Mouse (Mus musculus) midbrain, embryonic 16.5 days (tissue): ENCODE measurements around the gene Iars2. TPM values are rescaled to one million over a fixed set of nuclear protein-coding genes. Genes with fewer than 3 reads are reported as not detected.

Experiments
- ATAC-seq: fragments of 200-750 bp; cut with Nextera tagmentation; 2 replicates; pipeline ENCODE4 v1.8.0; 2017; ENCODE audit warnings: moderate TSS enrichment
- H3K27ac ChIP-seq: fragments of 300-500 bp; sonication (generic); 2 replicates; pipeline ENCODE4 v1.5.1; 2014; ENCODE audit warnings: mild to moderate bottlenecking, low read length, mixed read lengths
- H3K27me3 ChIP-seq: fragments of 300-500 bp; sonication (generic); 2 replicates; pipeline ENCODE4 v1.6.1; 2014; ENCODE audit warnings: low read depth, low read length, mixed read lengths; ENCODE audit not compliant: control insufficient read depth, insufficient read depth
- H3K36me3 ChIP-seq: fragments of 300-500 bp; sonication (generic); 2 replicates; pipeline ENCODE4 v1.6.1; 2014; ENCODE audit warnings: mild to moderate bottlenecking, low read length, moderate library complexity, mixed read lengths; ENCODE audit not compliant: control insufficient read depth, insufficient read depth
- H3K4me1 ChIP-seq: fragments of 300-500 bp; sonication (generic); 2 replicates; pipeline ENCODE4 v1.6.1; 2014; ENCODE audit warnings: mild to moderate bottlenecking, low read length, mixed read lengths; ENCODE audit not compliant: control insufficient read depth, insufficient read depth
- H3K4me2 ChIP-seq: fragments of 300-500 bp; sonication (generic); 2 replicates; pipeline ENCODE4 v1.6.1; 2014; ENCODE audit warnings: mild to moderate bottlenecking, low read length, mixed read lengths
- H3K4me3 ChIP-seq: fragments of 300-500 bp; sonication (generic); 2 replicates; pipeline ENCODE4 v1.5.1; 2014; ENCODE audit warnings: low read depth, mild to moderate bottlenecking, low read length, moderate library complexity, mixed read lengths
- H3K9ac ChIP-seq: fragments of 300-500 bp; sonication (generic); 2 replicates; pipeline ENCODE4 v1.6.1; 2014; ENCODE audit warnings: low read depth, low read length, mixed read lengths
- H3K9me3 ChIP-seq: fragments of 300-500 bp; sonication (generic); replicated peaks from 2 replicates; pipeline ENCODE4 v1.6.1; 2014; ENCODE audit warnings: mild to moderate bottlenecking, low read length, mixed read lengths; ENCODE audit not compliant: control insufficient read depth, poor library complexity, severe bottlenecking
- WGBS: fragments of 180-500 bp; shearing (Covaris S2); extraction: QIAGEN DNeasy Blood & Tissue Kit; methylation state at CpG from one replicate; pipeline ENCODE4 v1.1.7; 2014; 5-methylcytosine and 5-hydroxymethylcytosine counted together
- polyA plus RNA-seq: library from polyadenylated mRNA; unstranded; fragments of >200 nt; fragmentation: Nextera tagmentation; extraction: Ambion mirVana; gene quantifications from 2 replicates; pipeline ENCODE4 v1.2.1, GENCODE M21; 2015

Gene Iars2
- polyA plus RNA-seq, 1 experiment from 2014 or later: 17.0 TPM

DNA sequence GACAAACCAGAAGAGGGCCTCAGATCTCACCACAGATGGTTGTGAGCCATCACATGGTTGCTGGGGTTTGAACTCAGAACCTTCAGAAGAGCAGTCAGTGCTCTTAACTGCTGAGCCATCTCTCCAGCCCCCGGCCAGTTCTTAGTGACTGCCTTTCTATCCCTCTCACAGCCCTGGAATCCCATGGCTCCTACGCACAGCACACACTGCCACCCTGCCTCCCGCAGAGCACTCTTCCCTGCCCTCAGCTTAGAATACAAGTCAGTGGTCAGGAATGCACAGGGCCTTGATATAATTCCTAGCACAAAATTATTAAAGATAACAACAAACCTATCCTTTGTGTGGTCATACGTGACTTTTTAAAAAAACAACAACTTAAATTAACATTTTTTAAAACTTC, 14.7 kb downstream of the Iars2 start:
- Histone ChIP-seq H3K27me3 (no peaks in the 10 kb centered on the region), H3K27ac (no peak overlapping the region), H3K4me2 (no peak overlapping the region), H3K36me3 (peaks cover 34% of the 10 kb centered on the region), H3K4me1 (no peaks in the 10 kb centered on the region), H3K9ac (no peak overlapping the region), H3K9me3 (no peaks in the 10 kb centered on the region), H3K4me3 (no peak overlapping the region)
- ATAC-seq: no peak
- WGBS: 95% methylated on average over 4 of the region's 4 CpGs

DNA sequence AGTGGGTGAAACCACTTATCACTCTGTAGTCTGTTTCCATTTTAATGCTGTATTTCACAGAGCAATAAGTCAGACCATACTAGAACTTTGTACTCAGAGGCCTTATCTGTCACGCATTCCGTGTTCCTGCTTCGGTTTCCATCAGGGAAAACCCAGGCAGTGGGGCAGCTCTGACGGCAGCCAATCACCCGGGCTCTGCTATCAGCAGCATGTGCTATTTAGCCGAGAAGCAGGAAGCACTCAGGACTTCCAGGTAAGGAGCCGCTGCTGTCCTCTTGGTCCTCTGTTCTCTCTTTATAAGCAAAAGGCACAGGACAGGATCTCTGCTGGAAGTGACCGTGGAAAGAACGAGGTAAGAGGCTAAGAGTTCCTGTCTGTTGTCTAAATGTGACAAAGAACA, 17.2 kb downstream of the Iars2 start:
- H3K27ac ChIP-seq: no peak overlapping the region
- no peak overlapping the region for H3K4me2 ChIP-seq
- no peaks in the 10 kb centered on the region for H3K4me1 ChIP-seq
- WGBS: 95% methylated on average over 9 of the region's 9 CpGs
- H3K9ac ChIP-seq: no peak overlapping the region
- peaks cover 23% of the 10 kb centered on the region for H3K36me3 ChIP-seq
- no peaks in the 10 kb centered on the region for H3K9me3 ChIP-seq
- H3K4me3 ChIP-seq: no peak overlapping the region
- no peaks in the 10 kb centered on the region for H3K27me3 ChIP-seq
- no peak for ATAC-seq

DNA sequence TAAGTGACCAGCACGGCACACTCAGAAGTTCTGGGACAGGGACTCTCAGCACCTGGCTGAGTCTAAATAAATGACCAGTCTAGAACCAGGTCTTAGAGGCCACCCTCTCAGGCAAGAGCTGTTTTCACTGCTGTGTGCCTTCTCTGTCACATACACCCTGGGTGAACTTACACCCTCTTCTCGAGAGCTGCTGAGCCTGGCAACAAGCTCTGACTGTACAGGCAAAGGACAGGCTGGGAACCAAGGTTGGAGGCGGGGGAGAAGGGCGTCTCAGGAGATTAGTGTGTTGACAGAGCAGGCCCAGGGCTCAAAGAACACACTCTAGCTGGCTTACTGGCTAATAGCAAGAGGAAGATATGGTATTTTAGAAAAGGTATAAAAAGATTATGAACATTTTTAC, 20.3 kb downstream of the Iars2 start:
- Histone ChIP-seq H3K9me3 (no peaks in the 10 kb centered on the region), H3K27me3 (no peaks in the 10 kb centered on the region), H3K4me3 (no peak overlapping the region), H3K27ac (no peak overlapping the region), H3K36me3 (peaks cover 12% of the 10 kb centered on the region), H3K4me2 (no peak overlapping the region), H3K4me1 (no peaks in the 10 kb centered on the region), H3K9ac (no peak overlapping the region)
- no peak for ATAC-seq
- 75% methylated on average over 4 of the region's 4 CpGs for WGBS

DNA sequence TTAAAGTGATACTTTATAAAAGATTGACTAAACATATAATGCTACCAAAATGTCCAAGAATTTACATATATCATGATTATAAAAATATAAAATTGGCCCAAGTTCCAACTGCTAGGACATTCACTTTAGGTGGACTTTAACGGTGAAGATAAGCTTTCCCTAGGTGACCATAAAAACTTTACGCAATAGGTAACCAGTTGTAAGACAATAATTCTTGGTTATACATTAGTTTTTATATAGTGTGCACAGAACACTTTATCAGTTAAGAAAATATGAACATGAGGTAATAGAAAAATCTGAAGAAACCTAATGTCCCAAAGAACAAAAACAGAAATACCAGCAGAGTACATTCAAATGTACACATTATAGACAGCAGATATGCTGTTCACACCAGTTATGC, 20.9 kb downstream of the Iars2 start:
- Histone ChIP-seq H3K4me3 (no peak overlapping the region), H3K27me3 (no peaks in the 10 kb centered on the region), H3K27ac (no peak overlapping the region), H3K9ac (no peak overlapping the region), H3K4me2 (no peak overlapping the region), H3K36me3 (peaks cover 12% of the 10 kb centered on the region), H3K4me1 (no peaks in the 10 kb centered on the region), H3K9me3 (no peaks in the 10 kb centered on the region)
- no peak for ATAC-seq
- WGBS: 97% methylated on average over 2 of the region's 2 CpGs

DNA sequence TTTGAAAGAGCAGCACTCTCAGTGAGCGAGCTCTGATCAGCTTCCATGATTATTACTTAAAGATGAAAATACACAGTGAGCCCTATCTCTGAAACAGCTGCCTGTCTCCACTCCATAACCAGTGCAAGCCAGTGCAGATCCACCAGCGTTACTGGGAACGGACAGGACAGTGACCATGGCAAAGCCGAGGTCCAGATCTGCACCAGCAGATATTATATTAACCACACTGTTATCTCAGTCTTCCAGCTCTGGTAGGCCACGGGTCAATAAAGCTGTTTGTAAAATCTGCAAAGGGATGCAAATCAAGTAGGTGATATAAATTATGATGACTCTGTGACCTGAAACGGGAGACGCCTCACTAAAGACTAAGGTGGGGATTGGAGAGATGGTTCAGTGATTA, 21.6 kb downstream of the Iars2 start:
- 96% methylated on average over 7 of the region's 7 CpGs for WGBS
- ATAC-seq: no peak
- H3K4me3 ChIP-seq: no peak overlapping the region
- no peak overlapping the region for H3K4me2 ChIP-seq
- H3K9ac ChIP-seq: no peak overlapping the region
- no peaks in the 10 kb centered on the region for H3K4me1 ChIP-seq
- H3K27me3 ChIP-seq: no peaks in the 10 kb centered on the region
- H3K27ac ChIP-seq: no peak overlapping the region
- H3K36me3 ChIP-seq: peaks cover 9% of the 10 kb centered on the region
- H3K9me3 ChIP-seq: no peaks in the 10 kb centered on the region

DNA sequence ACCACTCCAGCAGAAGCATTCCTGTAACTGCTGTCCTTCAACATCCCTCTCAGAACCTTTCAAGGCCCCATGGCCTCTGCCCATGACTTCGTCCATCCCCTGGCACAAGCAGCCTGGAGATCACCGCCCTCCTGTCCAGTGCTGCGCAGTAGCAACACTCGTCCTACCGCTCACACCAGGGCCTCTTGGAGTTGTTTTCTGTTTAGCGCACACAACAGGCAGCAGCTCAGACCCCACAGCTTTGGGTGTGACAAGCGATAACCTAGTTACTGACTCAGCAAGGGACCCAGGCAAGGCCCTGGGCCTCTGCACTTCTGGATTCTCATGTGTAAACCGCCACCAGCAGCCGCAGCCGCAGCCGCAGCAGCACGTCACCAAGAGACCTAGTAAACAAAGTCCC, 22.4 kb downstream of the Iars2 start:
- Histone ChIP-seq H3K4me3 (no peak overlapping the region), H3K36me3 (peaks cover 12% of the 10 kb centered on the region), H3K9me3 (no peaks in the 10 kb centered on the region), H3K4me2 (no peak overlapping the region), H3K9ac (no peak overlapping the region), H3K27ac (no peak overlapping the region), H3K4me1 (no peaks in the 10 kb centered on the region), H3K27me3 (no peaks in the 10 kb centered on the region)
- 97% methylated on average over 12 of the region's 12 CpGs for WGBS
- no peak for ATAC-seq

DNA sequence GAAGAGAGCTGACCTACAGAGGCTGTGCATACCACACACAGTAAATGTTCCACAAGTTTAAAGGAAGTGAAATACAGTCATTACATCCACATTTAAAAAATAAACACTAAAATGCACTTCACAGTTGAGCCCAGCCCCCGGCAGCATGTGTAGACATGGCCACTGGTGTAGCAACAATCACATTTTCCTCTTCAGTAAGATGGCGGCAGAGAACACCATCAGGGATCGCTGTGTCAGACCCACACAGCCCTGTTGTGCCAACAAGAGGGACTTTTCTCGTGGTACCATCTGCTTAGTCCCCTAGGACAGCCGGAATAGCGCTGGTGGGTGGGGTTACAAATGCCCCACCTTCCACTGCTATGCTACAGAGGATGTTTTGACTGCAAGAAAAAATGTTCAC, 26.4 kb downstream of the Iars2 start:
- WGBS: 97% methylated on average over 6 of the region's 6 CpGs
- ATAC-seq: no peak

DNA sequence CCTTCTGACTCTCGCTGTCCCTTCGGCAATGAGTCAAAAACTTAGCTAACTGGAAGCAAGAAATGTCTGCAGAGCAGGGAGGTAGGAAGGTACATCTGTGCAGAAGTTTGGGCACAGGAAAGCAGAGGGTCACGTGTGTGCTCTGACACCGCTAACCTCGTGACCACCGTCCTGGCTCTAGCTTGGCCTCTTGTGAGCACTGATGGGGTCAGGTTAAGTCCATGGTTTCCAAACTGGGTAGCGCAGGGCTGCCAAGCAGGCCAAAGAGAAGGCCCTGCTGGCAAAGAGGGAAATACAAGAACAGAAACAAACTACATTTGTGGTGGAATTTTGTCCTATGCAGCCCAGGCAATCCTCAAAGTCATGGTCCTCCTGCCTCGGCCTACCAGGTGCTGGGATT, 30.7 kb downstream of the Iars2 start:
- Histone ChIP-seq H3K9ac (no peak overlapping the region), H3K27ac (no peak overlapping the region), H3K4me1 (no peaks in the 10 kb centered on the region), H3K4me3 (no peak overlapping the region), H3K27me3 (no peaks in the 10 kb centered on the region), H3K9me3 (no peaks in the 10 kb centered on the region), H3K36me3 (peaks cover 27% of the 10 kb centered on the region), H3K4me2 (no peak overlapping the region)
- 95% methylated on average over 8 of the region's 8 CpGs for WGBS
- ATAC-seq: no peak

More for the DNA sequence above, 26.4 kb downstream of the Iars2 start:
- Histone ChIP-seq H3K9ac (no peak overlapping the region), H3K36me3 (peaks cover 14% of the 10 kb centered on the region), H3K9me3 (no peaks in the 10 kb centered on the region), H3K4me3 (no peak overlapping the region), H3K27ac (no peak overlapping the region), H3K27me3 (no peaks in the 10 kb centered on the region), H3K4me2 (no peak overlapping the region), H3K4me1 (no peaks in the 10 kb centered on the region)

DNA sequence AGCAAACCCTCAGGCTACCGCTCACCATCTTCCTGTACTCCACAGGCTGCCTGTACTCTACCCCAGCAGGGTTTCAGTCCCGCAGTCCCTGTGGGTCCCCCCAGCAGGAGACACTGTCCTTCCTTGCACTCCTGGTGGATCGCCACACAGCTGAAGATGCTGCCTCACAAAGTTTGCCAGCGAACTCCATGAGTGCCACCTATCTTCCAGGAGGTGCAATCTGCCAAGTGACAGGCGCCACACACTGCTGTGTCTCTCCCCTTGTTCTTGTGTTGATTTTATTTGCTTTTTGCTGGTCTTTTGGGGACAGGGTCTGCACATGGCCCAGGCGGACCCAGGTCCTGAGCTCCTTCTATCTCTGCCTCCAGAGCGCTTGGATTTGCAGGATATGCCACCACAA, 32.3 kb downstream of the Iars2 start:
- H3K4me1 ChIP-seq: no peaks in the 10 kb centered on the region
- H3K9me3 ChIP-seq: no peaks in the 10 kb centered on the region
- 93% methylated on average over 7 of the region's 7 CpGs for WGBS
- H3K4me3 ChIP-seq: no peak overlapping the region
- no peak for ATAC-seq
- H3K9ac ChIP-seq: no peak overlapping the region
- H3K27ac ChIP-seq: no peak overlapping the region
- H3K36me3 ChIP-seq: peaks cover 21% of the 10 kb centered on the region
- no peak overlapping the region for H3K4me2 ChIP-seq
- no peaks in the 10 kb centered on the region for H3K27me3 ChIP-seq
